Mouse (Mus musculus) kidney, postnatal 4 days (tissue): ENCODE measurements around the gene Tpbgl.
A peak's percentile ranks its signal among the peaks of the same experiment; 100 is the strongest.

Experiments used
- DNase-seq, 2 experiments: peaks; one replicate each; pipeline ENCODE4 v3.0.0; 2021; ENCODE audit warnings: mixed read lengths in 2 of 2

The Tpbgl gene

GRCm38 (mm10) chr7:99626376-99627270 lies at the start of gene Tpbgl:
TSS of gene Tpbgl (minus strand) at chr7:99627103.
- DNase-seq, result peak; percentile 71 to 76

DNA sequence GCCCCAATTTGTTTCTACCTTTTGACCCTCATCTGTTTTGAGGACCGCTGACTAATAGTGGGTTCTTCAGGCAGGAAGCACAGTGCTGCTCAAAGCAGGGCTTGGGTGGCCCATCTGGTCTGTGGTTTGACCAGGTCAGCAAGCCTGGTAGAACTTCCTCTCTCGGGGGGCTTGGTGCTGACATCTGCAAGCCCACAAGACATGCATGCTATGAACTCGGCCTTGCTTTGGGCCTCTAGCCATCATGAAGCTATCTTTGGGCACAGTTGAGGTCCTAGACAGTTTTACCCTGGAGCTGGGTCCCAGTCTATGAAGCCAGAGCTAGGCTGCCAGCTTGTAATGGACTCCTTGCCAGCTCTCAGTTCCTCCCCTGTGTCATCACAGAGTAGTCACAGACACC lies 48.0 kb upstream of the Tpbgl start:
- no peak for DNase-seq

DNA sequence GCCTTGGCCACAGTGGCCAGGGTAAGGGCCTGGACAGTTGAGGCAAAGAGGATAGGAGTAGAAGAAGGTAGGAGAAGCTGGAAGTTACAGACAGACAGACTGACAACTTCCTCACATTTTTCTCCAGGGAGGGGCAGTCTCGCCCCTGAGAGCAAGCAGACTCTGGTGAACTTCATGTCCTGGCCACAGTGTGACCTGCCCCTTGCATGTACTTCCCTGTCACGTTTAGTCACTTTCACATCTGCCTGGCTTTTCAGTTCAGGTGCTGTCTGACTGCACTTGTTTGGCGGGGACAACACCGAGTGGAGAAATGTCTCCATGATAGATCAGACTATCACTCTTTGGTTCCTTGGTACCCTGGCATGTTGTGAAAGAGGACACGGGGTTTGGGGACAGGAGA lies 47.3 kb upstream of the Tpbgl start:
- DNase-seq, result no peak

- no peak for DNase-seq
Measured at GRCm38 (mm10) chr7:99673188-99673587, 46.3 kb upstream of the Tpbgl start.

DNA sequence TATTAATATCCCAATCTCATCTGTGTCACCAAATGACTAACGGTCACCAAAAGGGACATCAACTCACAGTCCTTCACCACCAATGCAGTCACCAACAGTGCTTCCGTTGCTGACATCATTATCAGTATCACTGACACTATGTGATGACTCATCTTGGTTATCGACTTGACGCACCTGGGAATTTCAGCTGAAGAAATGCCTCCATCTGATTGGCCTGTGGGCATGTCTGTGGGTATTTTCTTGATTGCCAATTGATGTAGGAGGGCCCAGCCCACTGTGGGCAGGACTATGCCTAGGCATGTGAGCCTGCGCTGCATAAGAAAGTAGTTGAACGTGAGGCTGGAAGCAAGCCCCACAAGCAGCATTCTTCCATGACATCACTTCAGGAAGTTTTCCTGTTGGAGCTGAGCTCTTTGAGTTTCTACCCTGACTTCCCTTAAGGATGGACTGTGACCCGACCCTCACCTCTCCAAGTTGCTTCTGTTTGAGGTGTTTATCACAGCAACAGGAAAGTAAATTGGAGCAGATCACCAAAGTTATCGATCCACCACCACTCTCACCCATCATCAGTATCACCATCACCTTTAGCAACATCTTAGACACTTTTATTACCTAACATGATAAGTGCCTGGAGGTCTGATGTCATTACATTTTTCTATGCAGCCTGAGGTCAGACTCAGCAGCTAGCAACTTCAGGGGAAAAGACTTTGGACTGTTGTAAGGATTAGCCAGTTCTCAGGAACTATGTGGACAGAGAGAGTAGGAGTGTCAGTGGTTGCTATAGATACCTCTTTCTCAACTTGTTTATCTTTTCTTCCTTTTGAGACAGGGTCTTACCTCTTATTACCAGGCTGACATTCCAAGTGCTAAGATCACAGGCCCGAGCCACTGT lies 44.9 kb upstream of the Tpbgl start:
- no peak for DNase-seq

- no peak for DNase-seq
Measured at GRCm38 (mm10) chr7:99670915-99671314, 44.0 kb upstream of the Tpbgl start.

DNA sequence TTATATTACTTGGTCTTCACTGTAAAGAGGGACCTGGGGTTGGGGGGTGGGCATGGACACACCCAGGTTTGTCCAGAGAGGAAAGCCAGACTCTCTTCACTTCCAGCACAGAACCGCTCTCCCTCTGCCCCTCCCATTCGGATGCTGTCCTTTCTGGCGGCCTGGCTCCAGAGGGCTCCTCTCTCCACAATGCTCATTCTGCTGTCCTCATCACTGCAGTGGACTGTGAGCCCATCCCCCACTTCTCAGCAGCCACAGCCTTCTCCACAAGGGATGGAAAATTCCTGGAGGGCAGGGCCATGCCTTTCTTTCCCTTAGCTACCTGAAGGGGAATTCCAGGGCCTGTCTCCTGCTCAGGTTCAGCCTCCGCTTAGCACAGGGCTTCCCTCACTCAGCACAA lies 41.9 kb upstream of the Tpbgl start:
- DNase-seq, result peak; percentile 68 to 79

DNA sequence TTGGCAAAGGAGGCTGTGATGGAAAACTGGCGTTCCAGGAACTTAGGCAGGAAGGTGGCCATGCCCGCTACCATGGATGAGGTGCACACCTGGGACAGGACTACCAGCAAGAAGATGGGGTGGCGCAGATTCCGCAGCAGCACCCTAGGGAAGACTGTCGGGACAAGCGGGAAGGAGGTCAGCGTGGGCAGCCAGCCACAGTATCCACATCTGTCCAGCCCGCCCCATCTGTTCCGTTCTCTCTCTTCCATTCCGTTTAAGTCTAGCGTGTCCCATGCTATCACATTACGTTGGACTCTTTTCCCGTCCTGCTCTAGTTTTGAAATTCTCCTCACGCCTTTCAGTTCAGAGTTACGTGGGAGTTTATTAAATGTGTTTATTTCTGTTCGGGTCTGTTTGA lies 40.2 kb upstream of the Tpbgl start:
- no peak for DNase-seq

DNA sequence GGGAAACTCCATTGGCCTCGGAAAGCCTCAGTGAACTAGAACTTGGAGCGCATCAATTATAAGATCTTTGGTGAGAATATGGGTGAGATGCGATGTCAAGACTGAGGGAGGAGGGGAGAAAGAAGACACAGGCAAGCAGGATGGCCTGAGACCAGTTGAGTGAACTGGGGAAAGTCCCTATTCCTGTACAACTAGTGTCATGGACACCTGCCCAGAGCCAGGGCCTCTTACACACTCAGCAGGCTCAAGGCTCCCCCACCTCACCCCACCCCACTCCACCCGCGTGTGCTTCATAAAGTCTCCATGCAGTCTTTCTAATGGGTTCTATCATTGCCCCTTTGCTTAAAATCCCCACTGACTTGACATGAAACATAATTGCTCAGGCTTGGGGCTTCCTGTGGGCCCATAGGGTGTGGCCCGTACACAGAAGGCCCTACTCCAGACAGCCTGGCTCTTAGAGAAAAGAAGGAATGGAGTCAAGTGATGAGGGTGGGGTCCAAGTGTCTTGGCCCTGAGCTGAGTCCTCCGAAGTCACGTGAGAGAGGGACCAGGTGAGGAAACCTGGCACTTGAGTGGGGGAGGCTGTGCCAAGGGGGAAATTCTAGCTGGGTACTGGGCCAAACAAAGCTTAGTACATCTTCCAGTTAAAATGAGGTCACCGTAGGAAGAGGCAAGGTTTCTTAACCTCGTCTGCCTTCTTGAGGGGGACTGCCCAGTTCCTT lies 39.0 kb upstream of the Tpbgl start:
- no peak for DNase-seq

DNA sequence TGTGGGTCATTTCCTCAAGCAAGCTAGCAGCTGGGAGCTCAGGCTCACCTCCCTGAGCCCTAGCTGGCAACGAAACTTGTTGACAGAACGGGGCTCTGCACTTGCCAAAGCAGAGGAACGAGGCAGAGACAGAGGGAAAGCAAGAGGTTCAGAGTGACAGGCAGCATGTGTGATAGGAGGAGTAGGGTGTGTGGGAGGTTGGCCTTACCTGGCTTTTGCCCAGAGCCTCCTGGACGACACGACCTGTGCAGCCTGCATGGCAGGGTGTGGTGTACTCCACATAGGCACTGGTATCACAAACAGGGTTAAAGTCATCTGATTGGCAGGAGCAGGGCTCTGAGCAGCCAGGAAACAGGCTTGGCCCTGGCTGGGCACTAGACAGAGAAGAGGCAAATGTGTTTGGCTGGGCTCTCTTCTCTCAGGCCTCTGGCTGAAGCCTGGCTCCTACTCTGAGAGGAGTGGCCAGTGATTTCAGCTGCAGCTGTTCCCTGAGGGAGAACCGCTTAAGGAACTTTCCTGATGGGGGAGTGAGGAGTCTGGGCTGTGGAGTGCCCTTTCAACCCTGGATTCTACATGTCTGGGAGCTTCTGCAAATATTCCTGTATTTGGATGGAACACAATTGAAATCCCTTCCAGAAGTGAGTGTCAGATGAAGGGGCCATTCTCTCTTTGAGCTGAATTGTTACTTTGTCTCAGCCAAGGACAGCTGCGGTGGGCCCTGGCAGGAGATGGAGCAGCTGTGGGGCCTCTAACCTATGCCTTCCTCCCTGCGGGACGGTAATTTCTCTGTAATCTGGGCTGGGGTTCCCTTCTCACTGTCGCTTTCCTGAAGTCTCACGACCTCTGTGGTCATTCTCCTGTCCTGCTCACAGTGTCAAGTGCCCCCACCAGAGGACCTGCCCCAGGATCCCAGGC lies 37.9 kb upstream of the Tpbgl start:
- peak; percentile 51 to 63 for DNase-seq

DNA sequence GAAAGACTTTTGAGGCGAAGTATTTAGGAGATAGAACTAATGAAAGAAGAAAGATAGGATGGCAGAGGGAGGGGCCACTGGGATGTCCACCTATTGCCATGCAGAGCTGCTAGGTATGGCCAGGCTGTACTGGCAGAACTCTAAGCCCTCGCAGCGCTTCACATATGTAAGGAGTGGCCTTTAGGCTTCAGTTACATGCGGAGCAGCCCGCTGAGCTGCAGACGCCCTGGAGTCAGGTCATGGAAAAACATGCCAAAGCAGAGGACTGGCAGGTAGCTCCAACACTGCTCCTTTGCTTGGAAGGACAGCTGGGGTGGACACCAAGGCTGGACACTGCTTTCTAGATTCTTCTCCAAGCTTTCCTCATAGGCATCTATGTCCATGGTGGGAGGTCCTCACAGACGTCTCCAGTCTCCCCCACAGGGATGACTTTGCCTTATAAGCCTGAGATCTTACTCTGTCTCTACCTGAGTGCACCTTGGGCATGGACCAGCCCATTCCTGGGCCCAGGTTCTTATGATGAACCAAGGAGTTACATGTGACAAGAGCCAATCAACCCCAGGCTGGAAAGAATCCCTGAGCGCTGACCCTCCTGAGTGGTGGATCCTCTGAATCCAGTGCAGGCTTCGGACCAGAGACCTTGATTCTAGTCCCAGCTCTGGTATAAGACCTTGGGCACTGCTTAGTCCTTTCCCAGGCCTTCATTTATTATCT lies 36.8 kb upstream of the Tpbgl start:
- no peak for DNase-seq

DNA sequence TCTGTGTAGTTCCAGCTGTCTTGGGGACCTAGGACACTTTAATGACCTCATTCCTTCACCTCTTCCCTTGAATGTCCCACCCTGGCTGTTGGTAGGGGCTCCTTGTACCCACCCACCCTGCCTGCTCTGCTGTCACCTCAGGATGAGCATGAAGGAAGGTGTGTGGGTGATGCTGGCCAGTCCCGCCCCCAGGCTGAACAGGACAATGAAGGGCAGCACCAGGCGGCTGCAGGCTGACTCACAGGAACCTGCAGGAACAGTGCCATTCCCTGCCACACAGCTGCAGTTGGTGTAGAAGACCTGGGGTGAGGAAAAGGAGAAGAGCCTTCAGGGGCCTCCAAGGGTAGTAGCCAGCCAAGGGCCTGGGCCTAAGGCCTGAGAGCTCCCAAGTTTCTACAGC lies 35.4 kb upstream of the Tpbgl start:
- DNase-seq, result no peak

DNA sequence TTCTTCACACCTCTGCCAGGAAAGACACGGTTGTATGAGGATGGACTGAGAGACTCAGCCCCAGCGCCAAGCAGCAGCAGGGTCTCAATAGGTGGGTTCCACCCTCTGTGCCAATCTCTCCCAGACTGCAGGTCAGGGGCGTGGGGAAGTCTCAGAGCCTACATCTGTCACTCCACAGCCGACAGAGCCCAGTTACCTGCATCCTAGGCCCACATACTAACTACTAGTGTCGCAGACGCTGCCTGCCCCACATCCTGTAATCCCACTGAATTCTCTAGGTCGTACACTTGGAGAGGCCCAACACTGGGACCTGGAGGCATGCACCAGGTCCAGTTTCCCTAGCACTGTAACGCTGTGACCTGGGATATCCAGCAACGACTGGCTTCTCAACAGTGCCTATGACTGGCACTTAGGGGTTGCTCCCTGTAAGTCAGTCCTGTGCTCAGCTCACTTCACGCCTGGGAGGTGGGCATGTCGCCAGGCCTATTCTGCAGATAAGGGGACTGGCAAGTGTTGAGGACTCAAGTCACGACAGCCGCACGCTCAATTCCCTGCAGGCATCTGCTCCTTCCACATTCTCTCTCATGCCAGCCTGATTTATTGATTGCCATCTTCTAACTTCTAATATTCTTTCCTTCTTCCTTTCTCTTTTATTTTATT lies 34.8 kb upstream of the Tpbgl start:
- no peak for DNase-seq

DNA sequence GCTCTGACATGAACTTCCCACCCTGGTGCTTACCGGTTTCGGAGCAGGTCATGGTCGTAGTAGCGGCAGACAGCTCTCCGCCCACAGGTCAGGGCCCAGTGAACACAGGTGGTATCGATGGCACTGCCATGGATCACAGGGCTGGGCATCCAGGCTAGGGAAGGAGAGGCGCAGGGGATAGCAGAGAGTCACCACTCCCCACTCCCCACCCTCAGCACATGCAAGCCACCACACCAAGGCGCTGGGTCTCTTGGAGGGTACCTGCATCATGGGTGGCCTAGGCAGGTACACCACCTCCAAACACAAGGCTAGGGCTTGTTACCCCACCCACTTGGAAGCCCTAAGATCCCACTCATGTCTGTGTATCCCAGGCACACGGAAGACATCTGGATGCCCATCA lies 34.2 kb upstream of the Tpbgl start:
- no peak for DNase-seq

DNA sequence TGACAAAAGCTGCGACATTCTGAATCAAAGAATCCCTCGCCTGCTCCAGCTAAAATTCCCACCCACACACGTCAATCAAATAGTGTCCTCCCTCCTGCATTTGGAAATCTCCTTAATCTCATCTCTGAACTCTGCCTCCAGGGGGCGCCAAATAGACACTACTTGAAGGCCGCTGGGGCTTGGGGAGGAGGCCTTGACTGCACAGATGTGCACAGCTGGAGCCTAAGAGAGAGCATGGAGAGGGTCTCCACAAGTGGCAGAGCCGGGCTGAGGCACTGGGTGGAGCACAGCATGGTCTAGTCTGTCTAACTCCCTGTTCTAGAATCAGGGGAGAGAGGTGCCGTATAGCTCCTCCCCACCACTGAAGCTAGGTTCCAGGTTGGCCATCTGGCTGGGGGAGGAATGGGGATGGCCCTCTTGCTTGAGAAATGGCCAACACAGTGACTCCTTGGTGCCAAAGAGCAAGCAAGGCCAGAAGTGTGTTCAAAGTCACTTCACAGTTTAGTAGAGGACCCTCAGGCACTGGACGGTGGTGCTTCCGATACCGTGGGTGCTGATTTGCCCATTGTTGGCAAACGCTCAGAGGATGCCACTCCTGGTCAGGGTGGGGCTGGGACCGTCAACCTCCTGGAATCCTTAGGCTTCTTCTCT lies 32.6 kb upstream of the Tpbgl start:
- DNase-seq, result peak; percentile 93 to 94

GRCm38 (mm10) chr7:99654244-99654643 lies 27.3 kb upstream of the Tpbgl start:
- DNase-seq, result no peak

- DNase-seq, result no peak
Measured at GRCm38 (mm10) chr7:99649585-99649984, 22.7 kb upstream of the Tpbgl start.

DNA sequence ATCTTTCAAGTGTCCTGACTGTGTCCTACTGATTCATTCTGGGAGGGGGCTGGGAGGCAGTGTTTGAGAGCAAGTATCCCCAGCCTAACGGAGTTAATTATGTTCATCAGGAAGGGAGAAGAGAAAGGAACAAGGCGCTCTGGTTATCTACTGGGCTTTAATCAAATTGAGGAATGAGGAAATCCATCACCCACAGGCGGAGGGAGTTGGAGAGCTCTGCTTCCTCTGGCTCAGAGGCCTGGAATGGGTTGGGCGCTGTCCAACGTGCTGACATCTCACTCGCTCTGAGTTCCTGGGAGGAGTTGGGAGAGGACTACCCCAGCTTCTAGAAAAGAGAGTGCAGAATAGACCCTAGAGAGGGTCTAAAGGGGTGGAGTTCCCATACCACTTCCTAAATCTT lies 21.7 kb upstream of the Tpbgl start:
- peak; percentile 89 to 92 for DNase-seq

GRCm38 (mm10) chr7:99644701-99645100 lies 17.8 kb upstream of the Tpbgl start:
- no peak for DNase-seq

DNA sequence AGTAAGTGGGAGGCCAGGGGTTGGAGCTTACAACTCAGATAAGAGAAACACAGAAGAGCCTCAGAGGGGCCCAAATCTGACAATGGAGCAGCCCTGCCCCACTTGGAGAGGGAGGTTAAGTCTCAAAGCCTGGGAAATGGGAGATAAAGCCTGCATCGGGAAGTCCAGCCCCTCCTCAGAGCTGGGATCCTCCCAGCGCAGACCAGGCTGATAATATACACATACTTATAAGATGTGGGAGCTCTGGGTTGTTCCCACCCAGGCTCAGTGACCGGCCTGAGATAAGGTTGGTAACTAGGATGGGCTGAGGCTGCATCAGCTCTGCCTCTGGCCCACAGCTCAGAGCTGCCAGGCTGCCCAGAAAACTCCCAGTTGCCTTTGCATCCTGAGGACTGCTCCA lies 15.2 kb upstream of the Tpbgl start:
- no peak for DNase-seq
